Mouse (Mus musculus) liver, adult 2 months (tissue): ENCODE measurements around the gene Ctsz.

Source experiments
- CTCF ChIP-seq: fragments of 200-500 bp; IDR thresholded peaks from 2 replicates; pipeline ENCODE4 v1.5.1; 2011; ENCODE audit warnings: low read depth, low read length, control low read depth
- POLR2A ChIP-seq: fragments of 200-500 bp; IDR thresholded peaks from 2 replicates; pipeline ENCODE4 v1.6.1; 2011; ENCODE audit warnings: low read length, control low read depth; ENCODE audit not compliant: insufficient read depth; ENCODE audit errors: extremely low read depth

- no peak for TF ChIP-seq POLR2A
- no peak for TF ChIP-seq CTCF
Measured at GRCm38 (mm10) chr2:174397881-174398280, 41.0 kb downstream of the Ctsz start.
